Mouse (Mus musculus) brain, embryonic 14.5 days (tissue): ENCODE measurements around the gene Cela1.

Experiments used
- CTCF ChIP-seq: fragments of 200-500 bp; IDR thresholded peaks from 2 replicates; pipeline ENCODE4 v1.5.1; 2012; ENCODE audit warnings: inconsistent platforms, mild to moderate bottlenecking, moderate library complexity, borderline replicate concordance; ENCODE audit not compliant: insufficient read depth, insufficient read length; ENCODE audit errors: extremely low read depth
- POLR2A ChIP-seq: fragments of 200-500 bp; IDR thresholded peaks from 2 replicates; pipeline ENCODE4 v1.6.1; 2012; ENCODE audit warnings: mild to moderate bottlenecking, inconsistent platforms, borderline replicate concordance; ENCODE audit not compliant: poor library complexity, insufficient read depth, insufficient read length, severe bottlenecking; ENCODE audit errors: extremely low read depth

DNA sequence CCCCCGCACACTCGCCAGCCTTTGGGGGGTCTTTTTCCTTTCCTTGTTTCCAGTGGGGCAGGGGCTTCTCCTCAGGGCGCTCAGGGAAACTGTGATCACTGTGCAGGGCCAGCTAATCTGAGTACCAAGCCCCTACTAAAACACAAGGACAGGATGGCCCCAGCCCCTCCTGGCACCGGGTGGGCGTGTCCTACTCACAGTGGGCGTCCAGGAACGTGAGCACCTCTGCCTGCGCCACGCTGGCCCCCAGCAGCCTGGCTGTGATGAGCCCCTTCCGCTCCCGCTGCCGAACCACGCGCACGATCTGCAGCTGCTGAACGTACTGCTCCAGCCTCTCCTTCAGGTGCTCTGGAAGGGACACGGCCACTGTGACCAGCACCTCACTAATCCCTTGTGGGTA, 16.2 kb upstream of the Cela1 start:
- TF ChIP-seq POLR2A, result no peak
- TF ChIP-seq CTCF, result no peak
